Mouse (Mus musculus): Measurements from ENCODE around the gene Ccdc102a. TPM values are rescaled to one million over a fixed set of nuclear protein-coding genes. Genes with fewer than 3 reads are reported as not detected.

Ccdc102a gene
- polyA plus RNA-seq, 1 experiment from 2014 or later = 14.6 TPM

GRCm38 (mm10) chr8:94870474-94871107 lies 47.3 kb downstream of the Ccdc102a start:
- Histone ChIP-seq H3K4me2 (replicated peaks; ENCODE audit: low read depth, low read length) (peak overlapping the region; percentile 69), H3K9me3 (ENCODE audit: low read length) (no peaks in the 10 kb centered on the region), H3K36me3 (ENCODE audit: insufficient read depth, low read length) (peaks cover 6% of the 10 kb centered on the region; the same call in 1 of the 2 replicates), H3K9ac (replicated peaks; ENCODE audit: low read depth) (peak overlapping the region; percentile 23), H3K4me1 (ENCODE audit: insufficient read depth, low read depth, low read length) (peaks cover 34% of the 10 kb centered on the region), H3K27me3 (replicated peaks; ENCODE audit: insufficient read depth, low read length) (no peaks in the 10 kb centered on the region), H3K27ac (ENCODE audit: low read length) (0 out of 2 replicates have a peak overlapping the region, but pooled peaks have one; percentile 43), H3K4me3 (ENCODE audit: low read depth, low read length) (peak overlapping the region; percentile 29)
- ATAC-seq (no peak), DNase-seq (ENCODE audit: low spot score) (no peak)
- no peak for TF ChIP-seq EP300 (IDR thresholded peaks at IDR 0.05)
- 4% methylated on average over 20 of the region's 22 CpGs for WGBS

- H3K27ac ChIP-seq (ENCODE audit: low read length) = no peak overlapping the region
- 0 out of 2 replicates have a peak overlapping the region, but pooled peaks have one; percentile 29 for H3K4me3 ChIP-seq (ENCODE audit: low read depth, low read length)
- H3K36me3 ChIP-seq (ENCODE audit: insufficient read depth, low read length) = peaks cover 12% of the 10 kb centered on the region
- H3K4me1 ChIP-seq (ENCODE audit: insufficient read depth, low read depth, low read length) = peaks cover 34% of the 10 kb centered on the region
- peak overlapping the region; percentile 69 for H3K4me2 ChIP-seq (replicated peaks; ENCODE audit: low read depth, low read length)
- no peak for DNase-seq (ENCODE audit: low spot score)
- H3K9me3 ChIP-seq (ENCODE audit: low read length) = no peaks in the 10 kb centered on the region
- no peaks in the 10 kb centered on the region for H3K27me3 ChIP-seq (replicated peaks; ENCODE audit: insufficient read depth, low read length)
- no peak overlapping the region for H3K9ac ChIP-seq (replicated peaks; ENCODE audit: low read depth)
- TF ChIP-seq EP300 (IDR thresholded peaks at IDR 0.05) = no peak
- TF ChIP-seq CTCF (IDR thresholded peaks at IDR 0.05) = no peak
- no peak for ATAC-seq
- WGBS = 36% methylated on average over 4 of the region's 4 CpGs
Observed at GRCm38 (mm10) chr8:94870003-94870402, 47.9 kb downstream of the Ccdc102a start.

- ATAC-seq = no peak
- no peaks in the 10 kb centered on the region for H3K27me3 ChIP-seq (replicated peaks; ENCODE audit: insufficient read depth, low read length)
- no peak overlapping the region for H3K27ac ChIP-seq (ENCODE audit: low read length)
- no peak overlapping the region for H3K9ac ChIP-seq (replicated peaks; ENCODE audit: low read depth)
- no peak overlapping the region for H3K4me3 ChIP-seq (ENCODE audit: low read depth, low read length)
- DNase-seq (ENCODE audit: low spot score) = no peak
- no peaks in the 10 kb centered on the region for H3K9me3 ChIP-seq (ENCODE audit: low read length)
- 36% methylated on average over 7 of the region's 7 CpGs for WGBS
- no peak overlapping the region for H3K4me2 ChIP-seq (replicated peaks; ENCODE audit: low read depth, low read length)
- H3K36me3 ChIP-seq (ENCODE audit: insufficient read depth, low read length) = peaks cover 20% of the 10 kb centered on the region
- H3K4me1 ChIP-seq (ENCODE audit: insufficient read depth, low read depth, low read length) = peaks cover 29% of the 10 kb centered on the region
- TF ChIP-seq CTCF (IDR thresholded peaks at IDR 0.05) = no peak
- no peak for TF ChIP-seq EP300 (IDR thresholded peaks at IDR 0.05)
Observed at GRCm38 (mm10) chr8:94869146-94869545, 48.8 kb downstream of the Ccdc102a start.

- Histone ChIP-seq H3K27me3 (replicated peaks; ENCODE audit: insufficient read depth, low read length) (no peaks in the 10 kb centered on the region), H3K9me3 (ENCODE audit: low read length) (no peaks in the 10 kb centered on the region), H3K4me3 (ENCODE audit: low read depth, low read length) (no peak overlapping the region), H3K36me3 (ENCODE audit: insufficient read depth, low read length) (peaks cover 33% of the 10 kb centered on the region), H3K4me1 (ENCODE audit: insufficient read depth, low read depth, low read length) (peaks cover 22% of the 10 kb centered on the region), H3K4me2 (replicated peaks; ENCODE audit: low read depth, low read length) (no peak overlapping the region), H3K9ac (replicated peaks; ENCODE audit: low read depth) (no peak overlapping the region), H3K27ac (ENCODE audit: low read length) (no peak overlapping the region)
- TF ChIP-seq CTCF (IDR thresholded peaks at IDR 0.05) (no peak), EP300 (IDR thresholded peaks at IDR 0.05) (no peak)
- DNase-seq (ENCODE audit: low spot score) (no peak), ATAC-seq (no peak)
- WGBS = 87% methylated on average over 9 of the region's 9 CpGs
Observed at GRCm38 (mm10) chr8:94866921-94867320, 51.0 kb downstream of the Ccdc102a start.

GRCm38 (mm10) chr8:94865292-94865691 lies 52.6 kb downstream of the Ccdc102a start:
- TF ChIP-seq CTCF (IDR thresholded peaks at IDR 0.05) (no peak), EP300 (IDR thresholded peaks at IDR 0.05) (no peak)
- no peak for DNase-seq (ENCODE audit: low spot score)
- 78% methylated on average over 10 of the region's 10 CpGs for WGBS
- no peak overlapping the region for H3K4me2 ChIP-seq (replicated peaks; ENCODE audit: low read depth, low read length)
- H3K4me3 ChIP-seq (ENCODE audit: low read depth, low read length) = no peak overlapping the region
- no peaks in the 10 kb centered on the region for H3K27me3 ChIP-seq (replicated peaks; ENCODE audit: insufficient read depth, low read length)
- H3K9me3 ChIP-seq (ENCODE audit: low read length) = no peaks in the 10 kb centered on the region
- H3K4me1 ChIP-seq (ENCODE audit: insufficient read depth, low read depth, low read length) = peaks cover 6% of the 10 kb centered on the region; the same call in 1 of the 2 replicates
- no peak overlapping the region for H3K9ac ChIP-seq (replicated peaks; ENCODE audit: low read depth)
- no peak overlapping the region for H3K27ac ChIP-seq (ENCODE audit: low read length)
- peaks cover 33% of the 10 kb centered on the region for H3K36me3 ChIP-seq (ENCODE audit: insufficient read depth, low read length)
- no peak for ATAC-seq

GRCm38 (mm10) chr8:94863897-94864673 lies 53.8 kb downstream of the Ccdc102a start:
- Histone ChIP-seq H3K27me3 (replicated peaks; ENCODE audit: insufficient read depth, low read length) (no peaks in the 10 kb centered on the region), H3K9me3 (ENCODE audit: low read length) (no peaks in the 10 kb centered on the region), H3K36me3 (ENCODE audit: insufficient read depth, low read length) (peaks cover 33% of the 10 kb centered on the region), H3K9ac (replicated peaks; ENCODE audit: low read depth) (no peak overlapping the region), H3K4me1 (ENCODE audit: insufficient read depth, low read depth, low read length) (no peaks in the 10 kb centered on the region; the same call in 1 of the 2 replicates), H3K27ac (ENCODE audit: low read length) (no peak overlapping the region), H3K4me3 (ENCODE audit: low read depth, low read length) (no peak overlapping the region), H3K4me2 (replicated peaks; ENCODE audit: low read depth, low read length) (no peak overlapping the region)
- no peak for TF ChIP-seq EP300 (IDR thresholded peaks at IDR 0.05)
- TF ChIP-seq CTCF (IDR thresholded peaks at IDR 0.05) = peak; percentile 43
- ATAC-seq (no peak), DNase-seq (ENCODE audit: low spot score) (no peak)
- 71% methylated on average over 10 of the region's 10 CpGs for WGBS
